Mouse (Mus musculus): ENCODE results near the gene Zfp462.

Gene Zfp462

DNA sequence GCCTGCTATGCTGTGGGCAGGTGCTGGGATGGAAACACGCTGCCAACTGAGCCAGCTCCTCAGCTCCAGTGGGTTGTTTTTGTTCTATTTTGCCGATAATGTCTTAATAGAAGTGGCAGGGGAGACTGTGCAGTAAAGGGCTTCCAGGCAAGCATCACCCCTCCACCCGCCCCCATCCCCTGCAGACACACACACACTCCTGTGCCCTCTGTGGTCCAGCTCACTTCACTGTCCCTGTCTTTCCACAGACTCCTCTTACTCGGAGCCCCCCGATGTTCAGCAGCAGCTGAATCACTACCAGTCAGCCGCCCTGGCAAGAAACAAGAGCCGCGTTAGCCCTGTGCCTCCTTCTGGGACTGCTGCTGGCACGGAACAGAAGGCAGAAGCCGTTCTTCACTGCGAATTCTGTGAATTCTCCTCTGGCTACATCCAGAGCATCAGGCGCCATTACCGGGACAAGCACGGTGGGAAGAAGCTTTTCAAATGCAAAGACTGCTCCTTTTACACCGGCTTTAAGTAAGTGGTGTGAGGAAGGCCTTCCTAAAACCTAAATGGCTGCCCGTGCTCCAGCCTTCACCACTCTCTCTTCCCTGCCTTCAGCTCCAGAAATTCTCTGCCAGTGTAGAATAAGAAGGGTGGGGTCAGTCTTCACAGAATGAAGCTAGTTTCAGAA, 105.2 kb downstream of the Zfp462 start:
- peak; percentile 27 to 51 for DNase-seq

DNA sequence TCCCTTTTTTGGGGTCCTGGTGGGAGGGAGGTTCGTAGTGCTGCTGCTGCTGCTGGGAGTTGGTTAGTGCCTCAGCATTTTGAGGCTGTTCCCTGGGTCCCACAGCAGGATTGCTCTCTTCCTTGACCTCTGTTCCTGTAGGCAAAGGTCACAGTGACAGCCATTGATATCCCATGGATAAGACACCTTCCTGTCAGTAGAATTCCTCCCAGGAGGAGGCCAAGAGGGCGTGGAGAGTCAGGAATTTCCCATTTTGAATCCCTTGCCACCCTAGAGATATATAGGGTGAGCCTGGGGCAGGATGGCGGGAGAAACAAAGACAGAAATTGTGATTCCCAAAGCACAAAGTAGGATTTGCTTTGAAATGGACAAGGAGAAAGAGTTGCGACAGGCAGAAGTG, 106.5 kb downstream of the Zfp462 start:
- no peak for DNase-seq

DNA sequence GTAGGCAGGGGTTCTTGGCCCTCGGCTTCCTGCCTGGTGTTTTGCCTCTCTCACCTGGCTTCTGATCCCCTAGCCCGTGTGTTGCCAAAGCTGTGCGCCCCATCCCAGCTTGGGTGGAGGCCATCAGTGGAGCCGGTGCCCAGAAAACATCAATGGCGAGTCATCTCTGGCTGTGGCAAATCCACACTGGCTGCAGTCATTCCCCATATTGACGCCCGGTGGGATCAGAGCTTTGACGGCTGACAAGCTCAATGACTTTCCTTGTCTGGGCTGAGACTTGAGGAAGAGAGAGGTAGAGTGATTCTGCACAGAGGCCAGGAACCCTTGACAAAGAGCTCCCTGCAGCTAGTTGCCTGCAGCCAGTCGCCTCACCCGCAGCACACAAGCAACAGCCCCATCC, 107.8 kb downstream of the Zfp462 start:
- DNase-seq, result peak in 1 of 2 experiments; percentile 16

DNA sequence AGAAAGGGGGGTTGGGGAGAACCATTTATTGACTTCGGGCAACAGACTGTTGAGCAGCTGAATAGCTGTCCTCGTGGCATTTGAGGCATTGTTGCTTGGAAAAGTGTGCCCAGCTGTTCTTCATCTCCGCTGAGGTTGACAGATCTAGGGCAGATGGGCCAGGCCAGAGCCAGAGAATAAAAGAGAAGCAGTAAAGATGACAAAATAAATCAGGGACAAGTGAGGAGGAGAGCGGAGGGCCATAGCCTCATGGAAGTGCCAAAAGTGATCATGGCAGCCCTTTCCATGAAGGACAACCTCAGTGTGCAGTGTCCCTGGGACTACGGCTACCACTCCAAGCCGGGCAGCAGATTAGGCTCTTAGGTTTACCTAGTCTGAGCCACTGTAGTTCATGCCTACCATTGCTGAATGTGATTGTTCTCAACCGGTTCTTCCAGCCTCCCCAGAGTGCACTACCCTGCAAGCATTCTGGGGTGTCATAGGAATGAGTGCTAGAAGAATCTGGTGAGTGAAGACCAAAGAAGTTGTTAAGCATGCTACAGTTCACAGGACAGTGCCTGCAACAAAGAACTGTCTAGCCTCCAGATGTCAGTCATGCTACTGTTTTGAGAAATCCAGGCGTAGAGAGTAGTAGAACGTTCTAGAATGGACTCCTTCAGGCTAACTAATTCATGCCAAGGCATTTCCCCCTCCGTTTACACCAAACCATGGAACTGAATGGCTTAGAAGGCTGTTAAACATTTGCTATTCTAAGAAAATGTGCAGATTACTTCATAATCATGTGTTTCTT, 113.0 kb downstream of the Zfp462 start:
- DNase-seq, result no peak

DNA sequence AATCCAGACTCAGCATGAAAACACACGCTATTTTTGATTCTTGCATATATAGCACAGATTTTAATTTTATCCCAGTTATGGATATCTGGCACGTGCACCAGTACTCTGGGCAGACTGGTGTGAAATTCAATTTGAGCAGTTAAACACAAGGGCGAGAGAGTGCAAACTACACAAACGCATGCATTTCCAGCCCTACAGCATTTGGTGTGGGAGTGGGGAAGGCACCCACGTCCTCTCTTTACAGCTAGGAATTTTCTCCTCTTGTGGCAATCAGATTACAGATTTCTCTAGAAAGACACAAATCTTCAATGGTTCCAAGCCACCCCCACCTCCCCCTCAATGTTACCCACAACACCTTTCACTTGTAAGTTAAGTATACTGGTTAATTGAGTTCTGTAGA, 114.1 kb downstream of the Zfp462 start:
- no peak for DNase-seq

DNA sequence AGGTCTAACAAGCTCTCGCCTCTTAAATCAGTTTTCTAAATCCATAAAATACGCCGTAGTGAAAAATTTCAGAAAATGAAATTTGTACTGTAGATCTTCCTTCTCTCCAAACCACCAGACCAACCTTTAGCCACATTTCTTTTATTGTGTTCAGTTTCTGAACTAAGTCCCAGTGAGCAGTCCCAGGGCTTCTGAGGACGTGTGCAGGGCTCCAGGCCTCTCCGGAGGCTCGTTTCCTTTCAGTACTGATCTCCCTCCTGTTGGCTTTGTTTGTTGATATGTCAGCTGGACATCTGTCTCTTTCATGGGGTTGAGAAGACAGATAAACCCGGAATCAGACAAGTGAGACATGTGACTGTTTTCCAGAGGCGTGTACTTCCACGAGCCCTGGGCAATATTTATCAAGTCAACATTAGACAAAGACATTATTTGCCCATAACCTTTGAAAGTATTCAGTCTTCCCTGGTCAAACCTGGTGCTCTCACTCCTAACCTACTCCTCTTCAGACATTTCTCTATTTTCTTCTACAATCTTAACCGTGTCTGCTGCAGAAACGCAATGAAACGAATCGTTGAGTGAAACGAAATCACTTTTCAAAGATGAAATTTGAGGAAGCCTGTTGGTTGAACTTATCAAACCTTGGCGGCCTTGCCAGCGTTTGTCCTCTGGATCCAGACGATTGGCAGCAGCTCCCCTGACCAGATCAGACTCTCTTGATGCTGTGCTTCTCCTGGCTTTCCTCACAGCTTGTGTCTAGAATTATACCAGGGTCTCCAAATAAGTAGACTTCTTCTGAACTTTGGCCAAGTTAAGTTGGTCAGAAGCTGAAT, 121.7 kb downstream of the Zfp462 start:
- DNase-seq, result no peak

DNA sequence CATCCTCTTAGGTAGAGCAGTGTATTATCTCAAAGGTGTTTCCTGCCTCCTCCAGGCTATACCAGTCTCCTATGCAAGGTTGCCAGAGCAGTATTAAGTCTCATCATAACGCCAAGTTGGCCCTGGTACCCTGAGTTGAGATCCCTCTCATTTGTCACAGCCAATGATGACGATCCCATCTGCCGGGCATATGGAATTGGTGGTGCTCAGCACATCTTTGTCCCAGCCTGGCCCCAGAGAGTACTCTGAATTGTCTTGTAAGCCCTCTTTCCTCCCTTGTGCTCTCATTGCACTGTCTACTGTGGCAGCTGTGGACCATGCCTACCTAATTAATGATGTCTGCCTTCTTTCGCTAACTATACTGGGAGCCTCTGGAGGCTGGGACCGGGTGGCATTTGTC, 126.7 kb downstream of the Zfp462 start:
- no peak for DNase-seq

DNA sequence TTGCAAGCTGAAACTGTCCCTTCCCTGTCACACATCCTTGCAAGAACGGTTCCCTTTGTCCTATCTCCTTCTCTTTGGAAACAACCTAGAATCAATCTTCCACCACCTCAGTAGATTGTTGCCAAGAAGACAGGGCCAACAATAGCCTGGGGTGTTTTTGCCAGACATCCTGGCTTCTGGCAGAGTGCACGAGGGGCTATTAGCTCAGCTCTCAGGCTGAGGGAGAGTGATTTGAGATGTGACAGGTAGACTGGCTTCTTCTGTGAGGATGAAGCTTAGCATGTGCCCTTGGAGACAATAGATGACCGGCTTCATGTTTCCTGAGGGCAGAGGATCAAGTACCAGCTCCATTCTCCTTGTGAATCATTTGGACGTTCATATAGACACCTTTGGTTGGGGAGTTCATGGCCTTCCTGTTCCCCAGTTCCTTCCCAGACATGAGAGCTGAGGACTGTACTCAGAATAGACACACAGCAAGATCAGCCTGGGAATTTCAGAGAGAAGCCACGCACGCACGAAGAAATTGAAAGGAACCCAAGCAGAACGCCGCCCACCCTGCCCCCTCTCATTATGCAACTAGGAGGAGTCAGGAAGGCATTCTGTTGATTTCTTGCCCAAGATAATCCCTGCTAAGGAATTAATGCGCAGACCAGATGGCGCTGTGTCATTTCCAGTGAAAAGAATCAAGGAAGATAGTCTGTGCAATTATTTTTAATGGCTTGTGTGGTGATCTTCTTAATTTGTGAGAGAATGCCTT, 132.5 kb downstream of the Zfp462 start:
- peak; percentile 26 to 47 for DNase-seq

DNA sequence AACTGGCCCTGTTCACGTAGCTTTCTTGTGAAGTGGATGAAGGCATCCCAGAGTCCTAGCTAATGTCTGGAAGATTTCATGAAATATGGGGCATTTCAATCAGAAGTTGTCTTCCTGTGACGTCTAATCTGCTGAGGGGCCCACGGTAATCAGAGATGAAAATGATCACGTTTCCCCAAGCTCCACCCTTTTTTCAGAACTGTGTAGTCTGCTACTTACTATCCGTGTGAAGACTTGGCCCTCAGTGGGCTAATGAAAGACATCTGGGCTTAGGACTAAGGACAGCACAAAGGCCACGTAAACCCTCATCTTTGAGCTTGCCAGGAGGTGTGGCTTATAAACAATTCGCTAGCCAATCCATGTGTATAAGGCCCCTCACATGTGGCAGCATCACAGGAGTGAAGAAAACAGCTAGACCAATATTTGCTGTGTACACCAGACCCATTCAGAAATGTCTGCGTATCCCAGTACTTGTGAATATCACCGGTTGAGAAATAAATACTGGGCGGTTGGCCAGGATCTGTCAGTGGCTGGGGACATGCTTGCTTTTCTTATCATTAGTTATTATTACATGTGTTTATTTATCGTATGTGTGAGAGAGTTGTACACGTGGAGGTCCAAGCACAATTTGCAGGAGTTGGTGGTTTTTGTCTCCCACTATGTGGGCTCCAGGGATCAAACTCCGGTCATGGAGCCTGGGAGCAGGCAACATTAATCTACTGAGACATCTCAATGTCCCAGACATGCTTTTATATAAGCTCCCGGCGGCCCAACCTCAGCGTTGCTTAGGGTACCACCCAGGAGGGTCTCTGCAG, 133.3 kb downstream of the Zfp462 start:
- DNase-seq, result no peak

DNA sequence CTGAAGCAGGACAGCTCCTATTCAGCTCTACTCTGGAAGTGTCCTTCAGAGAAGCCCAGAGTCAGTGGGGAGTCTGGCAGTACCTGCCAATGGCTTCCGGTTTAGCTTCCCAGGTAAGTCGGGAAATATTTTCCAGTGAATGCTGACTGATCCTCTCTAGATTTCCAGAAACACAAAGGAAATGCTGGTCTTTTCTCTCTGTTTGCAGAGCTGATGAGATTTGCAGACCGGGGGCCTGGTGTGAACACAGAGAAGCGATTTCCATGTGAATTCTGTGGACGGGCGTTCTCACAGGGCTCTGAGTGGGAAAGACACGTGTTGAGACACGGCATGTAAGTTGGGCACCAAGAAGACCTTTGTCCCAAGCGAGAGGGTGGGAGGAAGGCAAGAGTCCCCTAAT, 134.2 kb downstream of the Zfp462 start:
- DNase-seq, result no peak

DNA sequence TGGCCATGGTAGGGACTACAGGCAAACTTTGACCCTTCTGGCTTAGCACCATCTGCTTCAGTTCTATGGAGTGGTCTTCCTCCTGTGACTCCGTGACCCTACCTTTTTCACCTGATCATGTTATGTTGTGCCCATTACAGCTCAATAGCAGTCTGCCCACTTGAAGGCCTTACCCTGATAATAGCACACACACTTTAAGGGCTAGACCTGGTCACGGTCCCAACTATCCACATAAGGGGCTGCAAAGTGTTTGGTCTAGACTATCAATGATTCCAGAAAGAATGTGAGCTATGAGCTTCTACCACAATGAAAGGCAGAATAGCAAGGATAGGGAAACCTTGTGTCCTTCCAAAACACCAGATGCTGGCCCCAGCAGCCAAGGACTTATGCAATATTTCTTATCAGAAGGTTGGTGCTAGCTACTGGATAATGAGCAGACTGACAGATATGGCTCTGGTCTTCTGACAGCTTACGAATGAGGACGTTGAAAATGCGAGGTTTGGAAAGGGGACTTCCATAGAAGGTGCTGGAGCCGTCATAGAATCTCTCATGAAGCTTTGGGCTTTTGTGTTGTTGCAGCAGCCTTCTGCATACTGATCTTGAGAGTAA, 139.3 kb downstream of the Zfp462 start:
- no peak for DNase-seq

DNA sequence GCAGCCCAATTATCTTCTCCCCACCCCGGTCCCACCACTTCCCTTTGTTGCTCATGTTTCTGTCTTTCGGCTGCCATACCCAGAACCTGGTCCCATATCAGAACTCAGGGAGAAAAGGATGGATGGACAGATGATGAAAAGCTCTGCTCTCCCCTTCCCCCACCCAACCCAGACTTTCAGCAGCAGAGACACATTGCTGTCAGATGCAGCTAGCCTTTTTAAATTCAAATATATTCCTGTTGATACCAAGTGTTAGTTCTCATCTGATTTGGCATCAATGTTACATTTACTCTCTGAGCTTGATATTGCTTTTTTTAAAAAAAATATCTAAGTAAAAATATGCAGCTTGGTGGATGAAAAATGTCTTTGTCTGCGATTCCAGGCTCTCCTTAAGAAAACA, 143.3 kb downstream of the Zfp462 start:
- DNase-seq, result no peak

DNA sequence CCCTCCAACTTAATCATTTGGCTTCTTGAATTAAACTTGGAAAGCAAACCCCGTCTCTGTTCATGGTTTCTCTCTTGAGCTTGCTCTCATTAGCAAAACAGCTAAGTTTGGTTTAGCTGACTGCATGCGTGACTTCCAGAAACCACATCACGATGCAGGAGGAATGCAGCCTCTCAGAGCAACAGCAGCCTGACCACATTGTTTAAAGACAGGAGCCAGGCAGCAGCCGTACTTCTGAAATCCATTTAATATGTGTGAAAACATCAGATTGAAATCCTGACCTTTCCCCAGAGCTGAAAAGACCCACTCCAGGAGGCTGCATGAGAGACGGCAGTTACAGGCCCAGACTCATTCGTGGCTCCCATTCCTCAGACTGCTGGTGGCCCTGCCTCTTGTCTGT, 144.1 kb downstream of the Zfp462 start:
- no peak for DNase-seq

DNA sequence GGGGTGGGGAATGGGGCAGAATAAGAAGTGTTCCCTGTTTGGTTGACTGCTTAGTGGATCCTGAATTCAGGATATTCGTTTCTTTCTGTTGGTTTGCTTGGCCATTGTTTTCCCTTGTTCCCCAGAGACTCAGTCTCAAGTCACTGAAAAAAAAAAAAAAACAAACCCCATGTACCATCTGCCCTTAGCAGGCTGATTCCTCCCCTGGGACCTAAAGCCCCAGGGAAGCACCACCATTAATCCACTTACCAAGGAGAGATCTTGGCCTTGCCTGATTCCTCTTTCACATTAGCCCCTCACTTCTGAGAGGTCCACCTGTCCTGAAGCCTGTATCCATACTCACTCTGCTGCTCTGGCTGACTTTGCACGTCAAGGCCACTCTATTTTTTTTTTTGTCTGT, 152.3 kb downstream of the Zfp462 start:
- no peak for DNase-seq

DNA sequence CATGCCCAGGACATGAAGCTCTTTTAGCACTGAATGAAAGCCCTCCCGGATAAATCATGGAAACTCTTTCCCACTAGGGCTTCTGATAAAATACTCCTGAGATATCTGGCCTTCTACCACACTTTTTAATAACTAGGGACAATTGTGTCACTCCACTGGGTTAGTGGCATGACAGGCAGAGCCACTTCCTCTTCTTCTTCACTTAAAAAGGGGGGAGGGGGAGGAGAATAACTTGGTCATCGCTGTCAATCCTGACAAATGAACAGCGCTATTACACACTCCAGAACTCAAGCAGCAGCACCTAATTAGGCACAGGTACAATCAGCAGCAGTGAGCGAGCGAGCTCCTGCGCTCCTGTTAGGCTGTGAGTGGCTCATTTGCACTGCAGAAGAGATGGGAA, 153.5 kb downstream of the Zfp462 start:
- DNase-seq, result no peak

DNA sequence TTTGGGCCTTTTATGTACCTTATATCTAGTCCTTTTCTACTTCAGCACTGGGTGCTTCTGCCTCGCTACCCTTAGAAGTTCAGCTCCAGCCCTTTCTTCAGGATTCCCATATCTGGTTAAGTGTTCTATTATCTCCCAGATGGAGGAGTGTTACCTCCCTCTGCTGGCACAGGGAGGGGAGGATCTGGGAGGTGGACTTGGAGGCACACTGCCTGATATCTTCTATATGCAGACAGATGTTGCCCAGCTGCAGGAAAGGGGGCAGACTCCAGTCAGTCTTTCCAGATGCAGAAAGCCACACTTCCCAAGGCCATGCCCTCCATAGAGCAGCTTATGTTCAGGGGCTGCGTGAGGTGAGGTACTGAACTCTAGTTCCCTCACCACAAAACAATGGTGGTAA, 156.0 kb downstream of the Zfp462 start:
- DNase-seq, result no peak

DNA sequence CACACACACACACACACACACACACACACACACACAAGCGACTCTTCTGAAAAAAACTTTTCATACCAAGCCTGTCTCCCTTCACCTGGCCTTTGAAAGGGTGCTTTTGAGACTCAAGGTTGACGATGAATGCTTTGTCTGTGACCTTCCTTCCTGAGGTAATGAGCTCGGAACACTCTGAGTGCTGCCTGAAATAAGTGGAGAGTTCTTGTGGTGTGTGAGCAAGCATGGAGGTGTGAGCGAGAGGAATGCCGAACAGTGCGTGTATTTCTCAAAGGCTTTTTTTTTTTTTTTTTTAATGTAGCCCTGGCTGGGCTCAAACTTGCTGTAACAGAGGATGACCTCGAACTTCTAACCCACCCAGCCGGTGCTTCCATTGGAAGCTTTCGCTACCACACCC, 156.8 kb downstream of the Zfp462 start:
- no peak for DNase-seq

DNA sequence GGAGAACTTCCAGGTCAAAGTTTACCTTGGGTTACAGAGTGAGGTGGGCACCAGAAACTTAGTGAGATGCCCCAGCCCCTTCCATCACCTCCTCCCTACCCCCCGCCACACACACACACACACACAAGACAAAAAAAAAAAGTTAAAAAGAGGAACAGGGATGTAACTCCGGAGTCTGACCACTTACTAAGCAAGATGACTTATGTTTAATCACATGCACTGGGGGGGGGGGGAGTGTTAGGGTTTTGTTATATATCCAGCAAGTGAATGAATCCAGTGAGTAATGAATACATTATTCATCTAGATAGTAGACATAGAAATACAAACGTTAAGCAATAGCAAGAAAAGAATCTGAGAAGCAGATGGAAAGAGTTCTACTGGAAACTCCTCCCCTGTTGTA, 157.5 kb downstream of the Zfp462 start:
- DNase-seq, result no peak

DNA sequence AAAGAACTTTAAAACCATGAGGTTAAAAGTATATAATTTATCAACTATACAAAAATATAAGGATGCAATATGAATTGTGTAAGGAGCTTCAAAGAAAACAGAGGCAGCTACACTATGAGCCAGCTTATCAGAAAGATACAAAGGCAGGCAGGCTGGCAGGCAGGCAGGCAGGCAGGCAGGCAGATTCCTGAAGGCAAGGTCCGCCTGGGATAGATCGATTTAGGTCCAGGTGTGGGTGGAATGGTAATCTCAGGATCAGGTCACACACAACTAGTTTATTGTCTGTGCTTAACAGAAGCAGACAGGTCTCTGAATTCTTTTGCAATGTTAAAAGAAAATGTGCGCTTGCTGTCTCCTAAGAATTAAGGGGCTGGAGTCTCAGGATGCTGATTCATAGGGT, 158.7 kb downstream of the Zfp462 start:
- no peak for DNase-seq

DNA sequence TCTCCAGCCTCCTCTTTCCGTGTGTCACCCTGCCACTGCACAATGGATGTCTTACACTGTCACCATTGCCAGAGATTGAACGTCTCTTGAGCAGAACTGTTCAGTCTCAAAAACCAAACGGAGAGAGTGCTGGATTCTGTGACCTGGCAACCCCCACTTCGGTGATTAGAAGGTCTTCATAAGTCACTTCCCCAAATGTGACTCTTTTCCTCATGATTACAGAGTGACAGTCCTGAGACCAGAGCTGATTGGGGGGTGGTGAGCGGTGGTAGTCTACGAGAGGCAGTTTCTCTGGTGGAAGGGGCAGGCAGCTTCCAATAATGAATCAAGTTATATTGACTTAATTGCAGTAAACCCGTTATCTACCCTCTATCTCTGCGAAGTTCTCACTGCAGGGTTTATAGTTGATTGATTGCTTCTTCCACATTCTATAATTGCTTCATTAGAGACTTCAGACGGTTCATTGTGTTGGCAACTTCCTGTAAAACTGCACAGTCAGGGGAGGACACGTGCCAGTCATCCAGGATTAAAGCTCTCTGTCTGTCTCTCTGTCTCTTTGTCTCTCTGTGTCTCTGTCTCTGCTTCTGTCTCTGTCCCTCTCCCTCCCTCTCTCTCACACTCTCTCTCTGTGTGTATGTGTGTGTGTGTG, 173.1 kb downstream of the Zfp462 start:
- no peak for DNase-seq

DNA sequence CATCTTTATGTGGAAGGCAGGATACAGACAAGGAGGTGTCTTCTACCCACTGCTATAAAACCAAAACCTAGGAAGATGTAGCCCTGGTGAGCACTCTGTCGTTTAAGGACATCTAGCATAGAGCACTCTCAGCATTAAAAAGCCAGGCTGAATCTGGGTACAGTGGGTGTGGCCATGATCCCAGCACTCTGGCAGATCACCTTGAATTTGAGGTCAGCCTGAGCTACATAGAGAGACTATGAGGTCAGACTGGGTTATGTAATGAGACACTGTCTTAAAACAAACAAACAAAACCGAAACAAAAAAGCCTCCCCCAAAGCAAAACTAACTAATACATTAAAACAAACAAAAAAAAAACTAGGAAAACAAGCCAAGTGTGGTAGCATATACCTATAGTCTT, 176.3 kb downstream of the Zfp462 start:
- DNase-seq, result no peak
